Mouse (Mus musculus): ENCODE measurements at regions not wholly inside any gene's neighbourhood (a gene's known extent, or its start where the extent isn't known, plus 50 kb on each side); places are given as distances from the start of the nearest gene placed in this dataset.

DNA sequence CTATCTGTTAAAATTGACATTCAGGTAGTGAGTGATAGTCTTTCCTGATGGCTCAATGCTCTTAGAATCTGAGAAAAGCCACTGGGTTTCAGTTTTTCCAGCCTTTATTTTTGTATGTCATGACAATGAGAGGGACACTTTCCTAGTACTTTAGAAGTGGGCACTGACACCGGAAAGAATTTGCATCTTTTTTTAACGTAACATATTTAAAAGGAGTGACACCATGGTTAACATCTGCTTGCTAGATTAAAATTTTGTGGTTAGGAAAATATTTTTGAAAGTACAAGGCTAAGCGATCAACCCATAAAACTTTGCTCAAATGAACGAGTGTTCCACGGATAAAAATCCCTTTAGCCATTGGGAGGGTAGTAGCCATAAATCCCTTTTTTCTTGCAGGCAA lies 174.7 kb downstream of the 1700129C05Rik start:
- no peak for DNase-seq (ENCODE audit: extremely low read depth, low read depth, low spot score)

DNA sequence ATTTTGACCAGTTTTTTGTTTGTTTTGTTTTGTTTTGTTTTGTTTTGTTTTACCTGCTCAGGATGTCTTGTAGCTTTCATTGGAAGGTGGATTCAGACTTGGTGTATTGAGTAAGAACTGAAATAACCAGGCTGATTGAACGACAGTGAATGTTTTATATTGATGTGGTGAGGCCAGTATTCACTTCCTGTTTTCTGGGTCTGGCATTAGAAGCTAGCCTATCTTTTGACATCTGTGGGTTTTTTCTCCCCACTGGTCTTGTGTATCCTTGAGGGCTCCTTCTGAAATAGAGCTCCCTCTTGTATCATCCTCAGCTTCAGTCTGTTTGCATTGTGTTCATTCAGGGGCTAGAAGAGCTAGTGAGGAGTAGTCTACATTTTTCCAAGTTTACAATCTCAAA lies 175.5 kb downstream of the 1700129C05Rik start:
- DNase-seq (ENCODE audit: extremely low read depth, low read depth, low spot score), result no peak

DNA sequence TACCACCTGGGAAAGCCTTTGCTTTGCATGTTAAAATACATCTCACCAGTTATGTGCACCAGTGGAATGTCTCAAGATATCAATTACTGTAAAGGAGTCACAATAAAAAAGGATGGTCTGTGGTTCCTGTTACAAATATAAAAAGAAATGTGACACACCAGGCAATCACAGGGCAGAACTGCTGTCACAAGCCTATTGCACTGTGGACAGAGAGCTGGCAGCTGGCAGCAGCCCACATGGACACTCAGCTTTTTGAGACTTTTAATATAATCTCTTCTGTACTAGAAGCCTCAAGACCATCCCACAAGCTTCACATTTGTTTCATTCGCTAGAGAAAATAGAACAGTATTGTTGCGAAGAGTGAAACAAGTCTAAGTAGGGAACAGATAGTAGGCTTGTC lies 197.7 kb downstream of the 1700129C05Rik start:
- no peak for DNase-seq (ENCODE audit: extremely low read depth, low read depth, low spot score)

DNA sequence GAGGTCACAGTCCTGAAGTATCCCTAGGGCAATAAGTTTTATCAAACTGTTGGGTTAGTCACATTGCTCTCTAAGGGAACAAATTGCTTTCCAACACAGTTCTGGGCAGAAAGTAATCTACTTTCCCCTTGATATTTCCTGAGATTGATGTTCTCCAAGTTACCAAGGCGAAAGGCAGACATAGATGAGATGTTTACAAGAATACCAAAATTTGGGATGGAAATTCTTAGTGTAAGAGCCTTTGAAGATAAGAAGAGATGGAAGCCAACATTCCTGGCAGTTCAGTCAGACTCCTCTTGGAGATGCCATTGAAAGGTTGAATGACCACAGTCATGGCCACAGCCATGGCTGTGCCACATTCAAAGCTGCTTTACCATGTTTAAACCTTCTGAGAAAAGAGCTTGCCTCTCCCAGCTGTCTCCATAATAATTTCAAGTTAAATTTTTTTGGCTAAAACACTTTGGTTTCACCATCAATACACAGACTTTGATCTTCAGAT lies 199.4 kb downstream of the 1700129C05Rik start:
- DNase-seq (ENCODE audit: extremely low read depth, low read depth, low spot score), result no peak

DNA sequence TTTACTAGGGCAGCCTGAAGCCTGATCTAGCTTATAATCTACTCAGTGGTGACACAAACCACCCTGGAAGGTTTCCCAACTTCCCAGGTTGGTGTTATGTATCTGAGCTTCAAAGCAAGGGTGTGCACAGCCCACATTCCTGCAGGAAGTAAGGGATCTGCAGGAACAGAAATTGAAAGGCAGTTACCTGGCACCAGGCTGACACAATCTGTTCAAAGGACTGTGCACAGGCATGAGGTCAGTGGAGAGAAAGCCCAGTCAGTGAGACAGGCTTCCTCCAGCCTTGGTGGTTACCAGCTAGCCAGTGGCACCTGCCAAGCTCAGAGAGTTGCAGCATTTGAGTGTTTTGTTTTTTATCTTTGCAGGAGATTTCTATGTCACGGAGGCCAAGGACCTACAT lies 203.6 kb downstream of the 1700129C05Rik start:
- no peak for DNase-seq (ENCODE audit: extremely low read depth, low read depth, low spot score)

- DNase-seq (ENCODE audit: extremely low read depth, low read depth, low spot score), result no peak
Measured at GRCm38 (mm10) chr14:58938601-58938970, 204.1 kb downstream of the 1700129C05Rik start.

DNA sequence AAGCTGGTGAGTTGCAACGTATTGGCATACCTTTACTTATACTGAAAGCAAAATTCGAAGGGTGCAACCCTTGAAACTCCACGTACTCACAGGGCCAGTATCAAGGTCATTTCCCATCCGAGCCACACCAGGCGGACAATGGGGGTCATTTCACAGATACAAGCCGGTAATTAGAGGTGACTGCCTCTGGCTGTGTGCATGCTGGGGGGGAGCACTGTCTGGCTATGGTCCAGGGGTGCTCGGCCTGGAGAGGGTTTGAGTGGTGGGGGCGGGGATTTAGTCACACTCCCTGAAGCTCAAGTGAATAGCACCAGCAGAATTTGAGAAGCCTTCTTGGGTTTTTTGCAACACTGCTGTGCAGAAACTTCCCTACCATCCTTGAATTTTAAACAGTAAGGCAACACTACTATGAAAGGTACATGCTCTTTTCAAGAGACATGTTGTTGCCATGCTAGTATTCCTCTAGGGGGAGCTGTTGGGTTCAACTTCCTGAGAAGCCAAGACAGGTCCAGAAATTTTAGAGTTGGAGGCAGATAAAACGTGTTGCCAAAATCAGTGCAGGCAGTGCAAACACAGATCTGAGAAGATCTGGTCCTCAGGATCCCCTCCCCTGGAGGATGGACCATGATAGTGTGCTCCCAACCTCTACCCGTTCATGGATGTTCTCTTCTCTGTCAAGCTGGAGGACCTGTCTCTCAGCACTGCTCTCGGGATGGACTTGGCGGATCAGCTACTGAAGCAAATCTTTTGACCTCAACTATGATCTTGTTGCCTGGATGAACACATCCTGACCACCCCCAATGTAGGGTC lies 204.7 kb downstream of the 1700129C05Rik start:
- no peak for DNase-seq (ENCODE audit: extremely low read depth, low read depth, low spot score)

DNA sequence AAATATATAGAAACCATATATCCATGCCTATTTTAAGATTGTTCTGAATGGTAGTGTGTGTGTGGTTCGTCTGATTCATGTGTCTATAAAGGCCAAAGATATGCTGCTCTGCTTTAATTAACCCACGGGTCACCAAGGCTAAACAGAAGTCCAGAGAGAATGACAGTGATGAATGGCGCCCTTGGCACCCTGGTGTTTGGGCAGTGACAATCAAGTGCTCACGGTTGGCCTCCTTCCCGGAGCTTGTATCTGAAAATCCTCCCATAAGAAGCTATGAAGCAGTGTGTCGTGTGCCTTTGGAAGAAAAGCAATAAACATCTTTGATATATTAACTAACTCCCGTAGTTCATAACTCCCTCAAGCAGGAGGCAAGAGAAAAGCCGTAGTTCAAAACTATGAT lies 205.4 kb downstream of the 1700129C05Rik start:
- no peak for DNase-seq (ENCODE audit: extremely low read depth, low read depth, low spot score)

DNA sequence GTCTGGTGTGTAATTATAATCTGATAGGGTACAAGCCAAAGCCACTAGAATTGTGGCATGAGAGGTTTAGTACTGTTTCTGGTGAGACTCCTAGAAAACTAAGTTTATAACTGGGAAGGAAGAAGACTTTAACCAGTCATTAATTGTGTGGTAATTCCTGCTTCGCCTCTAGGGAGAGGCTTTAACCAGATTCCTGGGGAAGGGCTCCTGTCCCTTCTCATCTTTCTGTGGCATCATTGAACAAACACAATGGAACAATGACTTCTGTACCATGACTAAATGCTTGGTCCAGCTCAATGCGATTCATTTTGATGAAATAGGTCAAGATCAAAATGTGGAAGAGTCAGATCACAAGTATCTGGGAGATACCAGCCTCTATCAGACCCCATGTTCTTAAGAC lies 206.6 kb downstream of the 1700129C05Rik start:
- no peak for DNase-seq (ENCODE audit: extremely low read depth, low read depth, low spot score)

- no peak for DNase-seq (ENCODE audit: extremely low read depth, low read depth, low spot score)
Measured at GRCm38 (mm10) chr14:58917853-58918252, 224.8 kb downstream of the 1700129C05Rik start.

DNA sequence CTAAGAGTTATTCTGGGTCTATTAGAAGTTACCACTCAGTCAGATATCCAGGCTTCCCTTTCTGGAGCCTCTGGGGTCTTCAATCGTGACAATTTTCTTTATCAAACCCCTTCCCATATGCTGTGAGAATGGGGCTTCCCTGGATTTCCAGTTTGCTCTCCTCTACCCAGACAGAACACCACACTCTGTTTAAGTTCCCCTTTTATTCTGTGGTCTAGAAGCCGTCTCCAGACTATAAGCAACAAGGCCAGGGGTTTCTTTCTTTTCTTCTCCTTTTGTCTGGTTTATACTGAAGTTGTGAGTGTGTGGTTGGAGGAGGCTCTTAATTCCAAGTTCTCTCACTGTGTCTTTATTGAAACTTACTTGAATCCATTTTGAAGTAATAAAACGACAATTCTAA lies 225.5 kb downstream of the 1700129C05Rik start:
- DNase-seq (ENCODE audit: extremely low read depth, low read depth, low spot score), result no peak

DNA sequence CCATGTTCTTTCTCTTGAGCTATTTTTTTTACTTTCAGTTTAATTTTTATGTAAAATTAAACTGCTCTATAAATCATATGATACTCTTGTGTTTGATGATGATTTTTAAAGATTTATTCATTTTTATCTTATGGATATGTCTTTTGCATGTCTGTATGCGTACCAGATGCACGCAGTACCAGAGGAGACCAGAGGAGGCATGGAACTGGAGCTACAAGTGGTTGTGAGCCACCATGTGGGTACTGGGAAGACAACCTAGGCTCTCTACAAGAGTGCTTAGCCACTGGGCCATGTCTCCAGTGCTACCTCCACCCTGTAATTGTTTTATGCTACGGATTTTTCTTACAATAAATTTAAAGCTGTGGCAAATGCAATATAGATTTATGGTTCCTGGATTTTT lies 227.8 kb downstream of the 1700129C05Rik start:
- no peak for DNase-seq (ENCODE audit: extremely low read depth, low read depth, low spot score)

- no peak for DNase-seq (ENCODE audit: extremely low read depth, low read depth, low spot score)
Measured at GRCm38 (mm10) chr14:58910846-58911245, 231.8 kb downstream of the 1700129C05Rik start.

DNA sequence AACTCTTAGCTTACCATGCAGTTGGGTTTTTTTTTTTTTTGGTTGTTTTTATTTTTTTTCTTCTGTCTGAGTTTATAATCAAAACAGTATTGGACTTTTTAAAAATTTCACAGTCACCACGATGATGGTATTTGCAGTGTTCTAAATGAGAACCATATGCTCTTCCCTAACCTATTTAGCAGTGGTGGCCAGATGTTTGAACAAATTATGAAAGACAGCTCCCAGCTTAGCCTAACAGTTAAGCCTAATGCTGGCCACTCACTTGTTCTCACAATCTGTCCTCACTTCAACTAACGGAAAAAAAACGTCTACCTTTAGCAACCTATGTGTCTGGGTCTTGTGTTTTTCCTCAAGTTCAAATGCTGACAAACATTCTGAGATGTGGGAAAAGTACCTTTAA lies 234.8 kb downstream of the 1700129C05Rik start:
- DNase-seq (ENCODE audit: extremely low read depth, low read depth, low spot score), result no peak

- no peak for DNase-seq (ENCODE audit: extremely low read depth, low read depth, low spot score)
Measured at GRCm38 (mm10) chr14:58907359-58907758, 235.3 kb downstream of the 1700129C05Rik start.

DNA sequence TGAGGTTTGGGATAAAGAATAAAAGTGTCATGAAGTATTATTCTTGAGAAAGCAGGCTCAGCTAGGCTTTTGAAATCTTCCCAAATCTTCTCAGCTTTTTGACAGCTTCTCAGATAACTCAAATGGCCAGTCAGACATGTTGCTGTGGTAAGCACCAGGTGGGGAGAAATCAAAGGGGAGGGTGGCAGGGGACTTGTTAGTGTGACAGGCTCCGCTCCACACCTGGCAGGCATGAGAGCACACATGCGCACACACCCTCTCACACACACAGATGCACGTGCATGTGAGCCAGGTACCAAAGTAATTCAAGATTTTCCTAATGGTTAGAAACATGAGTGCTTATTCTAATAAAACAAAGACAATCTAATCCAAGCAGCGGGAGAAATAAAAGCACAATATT lies 236.1 kb downstream of the 1700129C05Rik start:
- DNase-seq (ENCODE audit: extremely low read depth, low read depth, low spot score), result no peak

DNA sequence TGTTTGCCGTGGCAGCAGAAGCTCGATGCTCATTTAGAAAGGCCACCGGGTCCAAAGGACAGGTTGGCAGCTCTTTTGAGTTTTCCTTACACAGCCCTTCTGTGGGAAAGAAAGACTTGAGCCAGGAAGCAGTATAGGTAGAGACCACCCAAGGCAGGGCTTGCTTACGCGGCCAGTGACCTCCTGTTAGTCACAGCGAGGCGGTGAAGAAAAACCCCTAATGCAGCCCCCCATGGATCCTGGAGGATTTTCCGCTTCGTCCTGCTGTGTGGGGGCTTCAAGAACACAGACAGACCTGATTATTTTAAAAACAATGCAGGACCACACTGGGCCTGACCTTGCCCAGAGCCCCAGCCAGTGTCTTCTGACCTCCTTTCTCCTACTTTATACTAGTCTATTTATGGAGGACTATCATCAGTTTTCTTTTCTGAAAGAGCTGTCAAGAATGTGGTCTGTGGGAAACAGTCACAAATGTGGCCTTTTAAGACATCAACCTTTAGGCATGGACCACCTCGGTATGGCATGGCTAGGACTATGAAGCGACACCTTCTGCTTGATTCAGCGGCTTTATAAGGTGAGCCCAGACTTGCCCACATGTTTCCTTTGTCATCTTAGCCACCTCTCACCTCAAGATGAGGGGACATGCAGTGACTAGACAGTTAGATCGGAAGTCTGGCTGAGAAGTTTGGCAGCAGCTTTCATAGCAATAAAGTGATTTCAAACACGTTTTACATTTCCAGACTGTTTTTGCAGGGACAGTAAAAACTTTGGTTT lies 274.3 kb downstream of the 1700129C05Rik start:
- no peak for DNase-seq (ENCODE audit: extremely low read depth, low read depth, low spot score)

DNA sequence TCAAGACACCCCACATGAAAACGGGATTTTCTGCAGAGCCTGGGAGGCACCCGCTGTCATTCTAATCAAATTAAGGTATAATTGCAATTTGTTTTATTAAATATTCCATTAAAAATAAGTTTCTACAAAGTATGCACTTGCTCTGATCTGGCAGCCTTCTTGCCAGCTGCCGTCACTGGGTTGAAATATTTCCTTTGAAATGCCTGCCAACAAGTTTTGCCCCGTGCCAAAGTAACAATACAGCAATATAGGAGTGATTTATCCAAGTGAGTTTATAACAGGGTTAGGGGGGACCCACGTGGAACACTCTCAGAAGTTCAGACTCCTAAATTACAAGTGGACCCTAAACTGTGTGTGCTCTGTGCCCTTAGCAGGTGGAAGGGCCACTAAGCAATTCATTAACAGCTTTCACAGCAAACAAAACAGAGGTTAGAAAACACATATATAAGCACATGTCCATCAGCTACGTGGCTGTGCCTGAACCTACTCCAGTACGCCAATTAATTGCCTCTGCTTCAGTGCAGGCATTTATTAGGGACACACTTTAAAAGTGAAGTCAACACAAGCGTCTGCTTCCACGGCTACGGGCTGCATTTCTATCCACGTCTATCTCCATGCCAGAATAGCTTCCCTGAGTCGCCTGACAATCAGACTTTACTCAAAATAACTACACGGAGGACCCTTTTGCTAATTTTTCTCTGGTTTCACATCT lies 275.1 kb downstream of the 1700129C05Rik start:
- DNase-seq (ENCODE audit: extremely low read depth, low read depth, low spot score), result no peak

GRCm38 (mm10) chr14:58854871-58855270 lies 287.8 kb downstream of the 1700129C05Rik start:
- DNase-seq (ENCODE audit: extremely low read depth, low read depth, low spot score), result no peak

GRCm38 (mm10) chr14:58844565-58844964 lies 298.1 kb downstream of the 1700129C05Rik start:
- DNase-seq (ENCODE audit: extremely low read depth, low read depth, low spot score), result no peak

GRCm38 (mm10) chr14:58842196-58842886 lies 300.4 kb downstream of the 1700129C05Rik start:
- DNase-seq (ENCODE audit: extremely low read depth, low read depth, low spot score), result no peak
